Mouse (Mus musculus): ENCODE data around the gene Adam10. TPM values are rescaled to one million over a fixed set of nuclear protein-coding genes. Genes with fewer than 3 reads are reported as not detected.

The Adam10 gene
- polyA plus RNA-seq, 1 experiment from 2014 or later: 72.1 TPM

GRCm38 (mm10) chr9:70790621-70791020 is 111.8 kb downstream of the Adam10 start:
- Histone ChIP-seq H3K4me1 (ENCODE audit: control insufficient read depth in 2 of 2, insufficient read depth in 2 of 2, low read length in 2 of 2) (peaks cover 0 to 5% of the 10 kb centered on the region in 2 experiments), H3K9me3 (ENCODE audit: control insufficient read depth, low read length) (peaks cover 8% of the 10 kb centered on the region; the same call in 1 of the 2 replicates), H3K27ac (replicated peaks in 1 of 2; ENCODE audit: control insufficient read depth in 1 of 2, insufficient read depth in 1 of 2, low read depth in 2 of 2, low read length in 2 of 2) (no peak overlapping the region), H3K36me3 (ENCODE audit: control insufficient read depth, insufficient read depth, low read length) (no peaks in the 10 kb centered on the region), H3K9ac (ENCODE audit: low read length) (no peak overlapping the region), H3K4me3 (ENCODE audit: control insufficient read depth in 1 of 2, insufficient read depth in 1 of 2, low read depth in 1 of 2, low read length in 2 of 2) (no peak overlapping the region), H3K4me2 (ENCODE audit: low read length) (no peak overlapping the region), H3K27me3 (ENCODE audit: control insufficient read depth, insufficient read depth, low read length) (no peaks in the 10 kb centered on the region)
- 86% methylated on average over 4 of the region's 4 CpGs for WGBS
- no peak for ATAC-seq (ENCODE audit: insufficient number of reproducible peaks, insufficient read depth, low FRiP score, low read depth)

DNA sequence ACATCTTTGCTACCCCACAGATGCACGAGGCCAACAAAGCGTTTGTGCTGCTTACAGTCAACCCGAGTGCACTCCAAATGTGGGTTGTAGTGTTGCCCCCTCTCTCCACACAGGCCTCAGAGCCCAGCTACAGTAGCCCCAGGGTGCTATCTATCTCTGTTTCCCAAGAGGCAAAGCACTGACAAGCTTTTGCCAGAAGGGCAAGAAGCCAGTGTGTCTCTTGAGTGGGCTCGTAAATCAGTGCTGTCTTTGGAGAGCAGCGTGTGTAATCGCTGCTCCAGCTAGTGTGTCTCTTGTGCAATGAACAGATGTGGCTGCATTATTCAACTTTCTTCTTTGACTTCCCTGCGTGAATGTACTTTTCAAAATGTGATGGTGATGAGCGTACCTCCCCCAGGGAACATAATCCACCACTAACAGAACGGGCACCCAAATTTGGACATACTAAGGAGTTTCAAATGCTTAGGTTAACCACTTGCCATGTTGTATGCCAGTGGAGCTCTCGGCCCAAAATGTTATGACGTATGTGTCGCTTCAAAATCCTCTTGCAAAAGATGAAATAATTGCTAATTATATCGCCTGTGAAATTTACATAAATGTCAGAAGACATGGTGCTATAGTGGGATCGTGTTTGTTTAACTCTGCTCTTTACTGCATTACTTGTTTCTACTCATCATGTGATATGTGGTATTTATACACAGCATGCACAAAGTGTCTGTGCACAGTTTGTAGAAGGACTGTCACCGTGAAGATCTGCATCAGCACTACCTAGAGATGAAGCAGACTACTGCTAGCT is 116.0 kb downstream of the Adam10 start:
- Histone ChIP-seq H3K27ac (replicated peaks in 1 of 2; ENCODE audit: control insufficient read depth in 1 of 2, insufficient read depth in 1 of 2, low read depth in 2 of 2, low read length in 2 of 2) (no peak overlapping the region), H3K9me3 (ENCODE audit: control insufficient read depth, low read length) (no peaks in the 10 kb centered on the region), H3K27me3 (ENCODE audit: control insufficient read depth, insufficient read depth, low read length) (no peaks in the 10 kb centered on the region), H3K36me3 (ENCODE audit: control insufficient read depth, insufficient read depth, low read length) (no peaks in the 10 kb centered on the region), H3K4me1 (ENCODE audit: control insufficient read depth in 2 of 2, insufficient read depth in 2 of 2, low read length in 2 of 2) (peaks cover 0 to 5% of the 10 kb centered on the region in 2 experiments), H3K4me2 (ENCODE audit: low read length) (no peak overlapping the region), H3K9ac (ENCODE audit: low read length) (no peak overlapping the region), H3K4me3 (ENCODE audit: control insufficient read depth in 1 of 2, insufficient read depth in 1 of 2, low read depth in 1 of 2, low read length in 2 of 2) (no peak overlapping the region)
- ATAC-seq (ENCODE audit: insufficient number of reproducible peaks, insufficient read depth, low FRiP score, low read depth): no peak
- 71% methylated on average over 15 of the region's 15 CpGs for WGBS

GRCm38 (mm10) chr9:70795439-70795757 is 116.6 kb downstream of the Adam10 start:
- WGBS: 54% methylated on average over 2 of the region's 2 CpGs
- H3K36me3 ChIP-seq (ENCODE audit: control insufficient read depth, insufficient read depth, low read length): no peaks in the 10 kb centered on the region
- no peaks in the 10 kb centered on the region for H3K27me3 ChIP-seq (ENCODE audit: control insufficient read depth, insufficient read depth, low read length)
- H3K4me2 ChIP-seq (ENCODE audit: low read length): no peak overlapping the region
- no peak for ATAC-seq (ENCODE audit: insufficient number of reproducible peaks, insufficient read depth, low FRiP score, low read depth)
- no peak overlapping the region for H3K9ac ChIP-seq (ENCODE audit: low read length)
- no peaks in the 10 kb centered on the region for H3K9me3 ChIP-seq (ENCODE audit: control insufficient read depth, low read length)
- H3K4me1 ChIP-seq (ENCODE audit: control insufficient read depth in 2 of 2, insufficient read depth in 2 of 2, low read length in 2 of 2): peaks cover 0 to 5% of the 10 kb centered on the region in 2 experiments
- H3K4me3 ChIP-seq (ENCODE audit: control insufficient read depth in 1 of 2, insufficient read depth in 1 of 2, low read depth in 1 of 2, low read length in 2 of 2): no peak overlapping the region
- no peak overlapping the region for H3K27ac ChIP-seq (replicated peaks in 1 of 2; ENCODE audit: control insufficient read depth in 1 of 2, insufficient read depth in 1 of 2, low read depth in 2 of 2, low read length in 2 of 2)

- H3K4me3 ChIP-seq (ENCODE audit: control insufficient read depth in 1 of 2, insufficient read depth in 1 of 2, low read depth in 1 of 2, low read length in 2 of 2): no peak overlapping the region
- no peaks in the 10 kb centered on the region for H3K9me3 ChIP-seq (ENCODE audit: control insufficient read depth, low read length)
- 42% methylated on average over 8 of the region's 8 CpGs for WGBS
- no peak for ATAC-seq (ENCODE audit: insufficient number of reproducible peaks, insufficient read depth, low FRiP score, low read depth)
- no peak overlapping the region for H3K9ac ChIP-seq (ENCODE audit: low read length)
- no peak overlapping the region for H3K27ac ChIP-seq (replicated peaks in 1 of 2; ENCODE audit: control insufficient read depth in 1 of 2, insufficient read depth in 1 of 2, low read depth in 2 of 2, low read length in 2 of 2)
- H3K27me3 ChIP-seq (ENCODE audit: control insufficient read depth, insufficient read depth, low read length): no peaks in the 10 kb centered on the region
- no peak overlapping the region for H3K4me2 ChIP-seq (ENCODE audit: low read length)
- H3K4me1 ChIP-seq (ENCODE audit: control insufficient read depth in 2 of 2, insufficient read depth in 2 of 2, low read length in 2 of 2): peaks cover 5 to 8% of the 10 kb centered on the region in 2 experiments; a peak in 2 of 4 replicates
- H3K36me3 ChIP-seq (ENCODE audit: control insufficient read depth, insufficient read depth, low read length): no peaks in the 10 kb centered on the region
Observed at GRCm38 (mm10) chr9:70800588-70801315, 122.0 kb downstream of the Adam10 start.

- Histone ChIP-seq H3K4me3 (ENCODE audit: control insufficient read depth in 1 of 2, insufficient read depth in 1 of 2, low read depth in 1 of 2, low read length in 2 of 2) (no peak overlapping the region), H3K9me3 (ENCODE audit: control insufficient read depth, low read length) (no peaks in the 10 kb centered on the region), H3K4me1 (ENCODE audit: control insufficient read depth in 2 of 2, insufficient read depth in 2 of 2, low read length in 2 of 2) (peaks cover 5 to 8% of the 10 kb centered on the region in 2 experiments; a peak in 2 of 4 replicates), H3K36me3 (ENCODE audit: control insufficient read depth, insufficient read depth, low read length) (no peaks in the 10 kb centered on the region), H3K4me2 (ENCODE audit: low read length) (no peak overlapping the region), H3K27ac (replicated peaks in 1 of 2; ENCODE audit: control insufficient read depth in 1 of 2, insufficient read depth in 1 of 2, low read depth in 2 of 2, low read length in 2 of 2) (no peak overlapping the region), H3K9ac (ENCODE audit: low read length) (no peak overlapping the region), H3K27me3 (ENCODE audit: control insufficient read depth, insufficient read depth, low read length) (no peaks in the 10 kb centered on the region)
- 70% methylated on average over 3 of the region's 3 CpGs for WGBS
- ATAC-seq (ENCODE audit: insufficient number of reproducible peaks, insufficient read depth, low FRiP score, low read depth): no peak
Observed at GRCm38 (mm10) chr9:70801761-70802160, 123.0 kb downstream of the Adam10 start.

DNA sequence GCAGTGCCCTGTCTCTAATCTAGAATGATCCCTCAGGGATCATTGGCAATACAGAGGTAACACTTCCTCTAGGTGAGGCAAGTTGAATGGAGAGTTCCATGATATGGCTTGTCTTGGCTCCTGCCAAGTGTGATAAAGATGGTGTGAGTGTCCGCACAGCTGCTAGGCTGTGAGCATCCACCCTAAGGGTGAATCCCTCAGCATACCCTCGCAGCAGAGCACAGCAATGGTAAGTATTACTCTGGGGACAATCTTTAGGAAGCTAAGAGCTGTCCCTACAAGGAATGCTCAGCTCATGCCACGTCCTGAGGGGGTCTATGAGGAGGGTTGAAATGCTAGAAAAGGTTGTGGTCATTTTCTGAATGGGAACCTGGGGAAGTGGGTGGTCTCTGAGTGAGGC is 124.0 kb downstream of the Adam10 start:
- 69% methylated on average over 3 of the region's 3 CpGs for WGBS
- Histone ChIP-seq H3K36me3 (ENCODE audit: control insufficient read depth, insufficient read depth, low read length) (no peaks in the 10 kb centered on the region), H3K9me3 (ENCODE audit: control insufficient read depth, low read length) (no peaks in the 10 kb centered on the region), H3K4me1 (ENCODE audit: control insufficient read depth in 2 of 2, insufficient read depth in 2 of 2, low read length in 2 of 2) (peaks cover 8% of the 10 kb centered on the region in 2 experiments; a peak in 3 of 4 replicates), H3K27me3 (ENCODE audit: control insufficient read depth, insufficient read depth, low read length) (no peaks in the 10 kb centered on the region), H3K9ac (ENCODE audit: low read length) (no peak overlapping the region), H3K4me2 (ENCODE audit: low read length) (no peak overlapping the region), H3K27ac (replicated peaks in 1 of 2; ENCODE audit: control insufficient read depth in 1 of 2, insufficient read depth in 1 of 2, low read depth in 2 of 2, low read length in 2 of 2) (no peak overlapping the region), H3K4me3 (ENCODE audit: control insufficient read depth in 1 of 2, insufficient read depth in 1 of 2, low read depth in 1 of 2, low read length in 2 of 2) (no peak overlapping the region)
- ATAC-seq (ENCODE audit: insufficient number of reproducible peaks, insufficient read depth, low FRiP score, low read depth): no peak

- no peaks in the 10 kb centered on the region for H3K9me3 ChIP-seq (ENCODE audit: control insufficient read depth, low read length)
- no peak overlapping the region for H3K4me3 ChIP-seq (ENCODE audit: control insufficient read depth in 1 of 2, insufficient read depth in 1 of 2, low read depth in 1 of 2, low read length in 2 of 2)
- H3K9ac ChIP-seq (ENCODE audit: low read length): no peak overlapping the region
- no peaks in the 10 kb centered on the region for H3K27me3 ChIP-seq (ENCODE audit: control insufficient read depth, insufficient read depth, low read length)
- no peak for ATAC-seq (ENCODE audit: insufficient number of reproducible peaks, insufficient read depth, low FRiP score, low read depth)
- H3K36me3 ChIP-seq (ENCODE audit: control insufficient read depth, insufficient read depth, low read length): no peaks in the 10 kb centered on the region
- WGBS: 60% methylated on average over 1 of the region's 1 CpGs
- H3K4me2 ChIP-seq (ENCODE audit: low read length): no peak overlapping the region
- no peak overlapping the region for H3K27ac ChIP-seq (replicated peaks in 1 of 2; ENCODE audit: control insufficient read depth in 1 of 2, insufficient read depth in 1 of 2, low read depth in 2 of 2, low read length in 2 of 2)
- H3K4me1 ChIP-seq (ENCODE audit: control insufficient read depth in 2 of 2, insufficient read depth in 2 of 2, low read length in 2 of 2): peaks cover 5 to 7% of the 10 kb centered on the region in 2 experiments
Observed at GRCm38 (mm10) chr9:70806069-70806468, 127.3 kb downstream of the Adam10 start.

All from heart, embryonic 14.5 days (tissue).